Mouse (Mus musculus) thymus, adult 2 months (tissue): ENCODE measurements around the gene Tbxas1.

ENCODE experiments used
- CTCF ChIP-seq: fragments of 200-500 bp; IDR thresholded peaks from 2 replicates; pipeline ENCODE4 v1.5.1; 2012; ENCODE audit warnings: mild to moderate bottlenecking, control low read depth, low read length, moderate library complexity, borderline replicate concordance; ENCODE audit not compliant: control insufficient read depth, poor library complexity, insufficient read depth; ENCODE audit errors: extremely low read depth
- POLR2A ChIP-seq: fragments of 200-500 bp; IDR thresholded peaks from 2 replicates; pipeline ENCODE4 v1.6.1; 2012; ENCODE audit warnings: mild to moderate bottlenecking, low read length, control low read depth, moderate library complexity; ENCODE audit not compliant: control insufficient read depth, poor library complexity, insufficient read depth; ENCODE audit errors: extremely low read depth

- no peak for TF ChIP-seq CTCF
- no peak for TF ChIP-seq POLR2A
These were observed 48.2 kb downstream of the Tbxas1 start for GRCm38 (mm10) chr6:38923450-38923849.
